ENCODE assay signal across 8 mouse cellular contexts in the genomic region with DNA sequence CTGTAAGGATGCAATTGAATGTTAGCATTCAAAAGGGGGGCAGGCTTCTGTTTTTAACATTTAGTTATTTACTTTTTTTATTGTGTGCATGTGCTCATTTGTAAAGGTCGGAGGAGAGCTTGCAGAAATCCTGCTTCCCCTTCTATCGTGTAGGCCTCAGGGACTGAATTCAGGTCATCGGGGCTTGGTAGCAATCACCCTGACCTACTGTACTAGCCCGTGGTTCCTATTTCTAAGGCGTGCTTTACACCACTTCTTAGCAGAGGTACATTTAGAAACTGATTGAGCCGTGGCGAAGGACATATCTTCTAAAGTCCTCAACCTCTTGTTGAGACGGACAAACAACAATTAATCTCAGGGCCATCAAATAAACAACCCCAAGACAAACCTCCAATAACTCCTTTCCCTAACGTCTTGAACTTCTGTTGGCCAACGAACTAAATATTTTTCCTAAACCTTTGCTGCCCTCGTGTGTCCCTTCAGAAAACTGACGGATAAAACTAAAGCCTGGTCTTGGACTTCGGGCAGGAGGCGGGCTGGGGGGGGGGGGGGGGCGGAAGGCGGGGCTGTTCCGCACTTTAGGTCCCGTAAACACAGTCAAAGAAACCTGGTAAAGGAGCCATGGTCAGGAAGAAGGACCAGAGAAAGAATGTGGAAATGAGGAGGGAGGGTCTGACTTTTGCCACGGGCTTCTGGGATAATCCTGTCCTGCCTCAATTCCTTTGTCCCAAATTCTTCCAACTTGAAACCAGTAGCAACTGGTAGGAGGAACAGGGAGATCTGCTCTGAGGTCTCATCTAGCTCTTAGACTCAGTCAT. TPM values are rescaled to one million over a fixed set of nuclear protein-coding genes. Genes with fewer than 3 reads are reported as not detected.
DNase-seq lines count a peak whose midpoint lies in the region; ATAC-seq and TF ChIP-seq lines count a peak whose summit lies in the region.

No protein-coding gene starts in this region.

- WGBS in heart, embryonic 12.5 days = 11% methylated on average over 19 of the region's 19 CpGs
- 12% methylated on average over 19 of the region's 19 CpGs for WGBS in heart, postnatal 0 days
- 10% methylated on average over 19 of the region's 19 CpGs for WGBS in lung, embryonic 16.5 days

- no peak overlapping the region for H3K27ac ChIP-seq in heart, embryonic 12.5 days (ENCODE audit: poor library complexity, severe bottlenecking)
- no peak overlapping the region for H3K27ac ChIP-seq in heart, postnatal 0 days (ENCODE audit: low read depth)
- no peak overlapping the region for H3K27ac ChIP-seq in lung, embryonic 16.5 days (ENCODE audit: low read length)

- intact Hi-C loops in heart, postnatal 14 days (cut with DNase I) = loop anchor here (2.0 to 10.0 kb wide), 5 partner anchors 794 to 1757 kb away; no protein-coding TSS in a partner anchor
- intact Hi-C loops in gastrocnemius, postnatal 36 days (cut with DNase I) = loop anchor here (5.0 kb wide), 1 partner anchor 1307 kb away; no protein-coding TSS in a partner anchor

- ATAC-seq in heart, embryonic 12.5 days (ENCODE audit: insufficient number of reproducible peaks, low FRiP score) = no peak
- no peak for ATAC-seq in heart, postnatal 0 days (ENCODE audit: insufficient read depth, low read depth)
- ATAC-seq in lung, embryonic 16.5 days (ENCODE audit: low read depth) = no peak

- H3K36me3 ChIP-seq in heart, embryonic 12.5 days = no peaks in the 10 kb centered on the region
- H3K36me3 ChIP-seq in heart, postnatal 0 days (replicated peaks; ENCODE audit: control insufficient read depth, insufficient read depth, low read length) = no peaks in the 10 kb centered on the region
- no peaks in the 10 kb centered on the region for H3K36me3 ChIP-seq in lung, embryonic 16.5 days (ENCODE audit: control insufficient read depth, insufficient read depth, low read length)

- H3K4me2 ChIP-seq in heart, embryonic 12.5 days = peak overlapping the region; percentile 69
- peak overlapping the region; percentile 52 for H3K4me2 ChIP-seq in heart, postnatal 0 days (ENCODE audit: low read depth, low read length)
- H3K4me2 ChIP-seq in lung, embryonic 16.5 days (ENCODE audit: low read depth, low read length) = peak overlapping the region; percentile 40

- TF ChIP-seq CTCF in heart, postnatal 0 days (IDR thresholded peaks at IDR 0.05; ENCODE audit: low read depth) = peak; percentile 61

- H3K9ac ChIP-seq in heart, embryonic 12.5 days = no peak overlapping the region
- no peak overlapping the region for H3K9ac ChIP-seq in heart, postnatal 0 days (replicated peaks; ENCODE audit: low read depth, low read length)
- no peak overlapping the region for H3K9ac ChIP-seq in lung, embryonic 16.5 days (ENCODE audit: low read length)

- TF ChIP-seq EP300 in heart, postnatal 0 days (IDR thresholded peaks at IDR 0.05; ENCODE audit: low read depth) = no peak

- H3K4me1 ChIP-seq in heart, embryonic 12.5 days (replicated peaks) = peaks cover 13% of the 10 kb centered on the region
- H3K4me1 ChIP-seq in heart, postnatal 0 days (ENCODE audit: control insufficient read depth, insufficient read depth) = 0 out of 2 replicates have a peak, but pooled peaks cover 6% of the 10 kb centered on the region
- no peaks in the 10 kb centered on the region for H3K4me1 ChIP-seq in lung, embryonic 16.5 days (replicated peaks; ENCODE audit: control insufficient read depth, insufficient read depth, low read length)

- H3K9me3 ChIP-seq in heart, embryonic 12.5 days (replicated peaks) = peaks cover 7% of the 10 kb centered on the region
- no peaks in the 10 kb centered on the region for H3K9me3 ChIP-seq in heart, postnatal 0 days (replicated peaks; ENCODE audit: control insufficient read depth, low read length)
- H3K9me3 ChIP-seq in lung, embryonic 16.5 days (ENCODE audit: control insufficient read depth, low read length) = peaks cover 3% of the 10 kb centered on the region; the same call in 1 of the 2 replicates

- DNase-seq in heart, postnatal 14 days = no peak
- peak; percentile 81 for DNase-seq in adipocyte (ENCODE audit: low spot score)
- peak; percentile 55 for DNase-seq in heart, postnatal 0 days (ENCODE audit: low spot score)
- peak; percentile 45 for DNase-seq in yolk sac, embryonic 10.5 days (ENCODE audit: low spot score)
- no peak for DNase-seq in left cerebral cortex, adult 18-20 months (ENCODE audit: low spot score in 2 of 2)
- no peak for DNase-seq in gastrocnemius, postnatal 36 days

- H3K27me3 ChIP-seq in heart, embryonic 12.5 days (replicated peaks) = peaks cover 27% of the 10 kb centered on the region
- H3K27me3 ChIP-seq in heart, postnatal 0 days (ENCODE audit: control insufficient read depth, insufficient read depth, low read length) = peaks cover 36% of the 10 kb centered on the region
- peaks cover 35% of the 10 kb centered on the region for H3K27me3 ChIP-seq in lung, embryonic 16.5 days (ENCODE audit: control insufficient read depth, insufficient read depth, low read depth, low read length)

- peak overlapping the region; percentile 23 for H3K4me3 ChIP-seq in heart, embryonic 12.5 days
- 0 out of 2 replicates have a peak overlapping the region, but pooled peaks have one; percentile 9 for H3K4me3 ChIP-seq in heart, postnatal 0 days (ENCODE audit: low read depth, low read length)
- H3K4me3 ChIP-seq in lung, embryonic 16.5 days (ENCODE audit: low read length) = no peak overlapping the region

RNA-seq across cellular contexts. Expression of gene Tfap2a, which starts 10.8 kb away (rescaled TPM):
- 0.13 and 0.19 TPM in 2 replicates for polyA plus RNA-seq in heart, embryonic 12.5 days (2016; fragmentation: Nextera tagmentation; extraction: Ambion mirVana)
- under 1 TPM; 0.22 to 0.26 TPM for total RNA-seq in heart, postnatal 14 days (2021)
- 0.69 TPM in 1 of 2 replicates, not detected in the other for total RNA-seq in heart, postnatal 0 days (2014; rRNA removed; ENCODE audit: low replicate concordance)
- not detected in 2 replicates for polyA plus RNA-seq in heart, postnatal 0 days (2015; fragmentation: Nextera tagmentation; extraction: Ambion mirVana)
- polyA plus RNA-seq in lung, embryonic 16.5 days (2015; fragmentation: Nextera tagmentation; extraction: Ambion mirVana) = 0.10 and 0.34 TPM in 2 replicates
- under 1 TPM; 0.67 to 0.87 TPM for total RNA-seq in left cerebral cortex, adult 18-20 months (2021)
- not detected for total RNA-seq in gastrocnemius, postnatal 36 days (2021)

Comparison
In these comparisons a context has a peak if more than half of its experiments do, and no peak if none do; other contexts are left out.
1. DNase-seq: peak in adipocyte (single experiment), heart, postnatal 0 days (single experiment) and yolk sac, embryonic 10.5 days (single experiment); none in heart, postnatal 14 days (0 of 2), left cerebral cortex, adult 18-20 months (0 of 2) and gastrocnemius, postnatal 36 days (0 of 2).
2. Peak in every context shown above with its lines, with median percentiles within 50 percentile points of each other: H3K4me2 ChIP-seq.